Mouse (Mus musculus) lung, postnatal 25 days (tissue): Measurements from ENCODE around the gene Zfp385c.
A peak's percentile ranks its signal among the peaks of the same experiment; 100 is the strongest.

ENCODE experiments used
- DNase-seq: peaks from one replicate; pipeline ENCODE4 v3.0.0; 2022; ENCODE audit warnings: low spot score

The Zfp385c gene

DNA sequence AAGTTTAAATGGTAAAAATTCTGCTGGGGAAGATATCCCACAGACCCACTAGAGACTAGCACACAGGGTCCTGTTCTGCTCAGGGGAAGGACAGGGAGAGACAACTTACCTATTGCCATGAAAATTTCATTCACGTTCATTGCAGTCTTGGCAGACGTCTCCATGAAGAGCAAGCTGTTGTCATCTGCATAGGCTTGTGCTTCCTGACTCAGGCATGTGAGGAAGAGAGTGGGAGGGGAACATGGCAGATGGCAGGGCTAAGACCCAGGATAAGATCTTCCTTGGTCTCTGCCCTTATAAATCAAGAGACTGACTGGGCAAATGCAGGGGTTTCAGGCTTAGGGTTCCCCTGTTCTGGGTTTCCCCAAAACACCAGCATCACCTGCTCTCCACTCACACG, 24.4 kb upstream of the Zfp385c start:
- no peak for DNase-seq

- DNase-seq, result no peak
Measured at GRCm38 (mm10) chr11:100714948-100715347, 22.7 kb upstream of the Zfp385c start.

DNA sequence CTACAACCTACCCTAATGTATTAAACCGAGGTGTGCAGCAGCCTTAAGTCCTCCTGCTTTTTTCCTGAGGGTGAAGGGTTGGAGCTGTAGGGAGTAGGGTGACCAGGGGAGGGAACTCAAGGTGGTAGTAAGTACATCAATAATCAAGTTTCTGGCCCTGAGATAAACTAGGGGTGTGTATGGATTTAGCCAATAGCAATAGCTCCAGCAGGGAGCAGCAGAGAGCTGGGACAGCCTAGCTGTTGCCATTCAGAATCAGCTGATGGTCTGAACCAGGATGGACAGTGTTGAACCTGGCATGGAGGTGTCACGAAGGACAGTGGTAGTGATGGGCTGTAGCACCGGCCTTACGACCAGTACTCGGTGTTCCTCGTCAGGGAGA, 22.3 kb upstream of the Zfp385c start:
- peak; percentile 81 for DNase-seq

DNA sequence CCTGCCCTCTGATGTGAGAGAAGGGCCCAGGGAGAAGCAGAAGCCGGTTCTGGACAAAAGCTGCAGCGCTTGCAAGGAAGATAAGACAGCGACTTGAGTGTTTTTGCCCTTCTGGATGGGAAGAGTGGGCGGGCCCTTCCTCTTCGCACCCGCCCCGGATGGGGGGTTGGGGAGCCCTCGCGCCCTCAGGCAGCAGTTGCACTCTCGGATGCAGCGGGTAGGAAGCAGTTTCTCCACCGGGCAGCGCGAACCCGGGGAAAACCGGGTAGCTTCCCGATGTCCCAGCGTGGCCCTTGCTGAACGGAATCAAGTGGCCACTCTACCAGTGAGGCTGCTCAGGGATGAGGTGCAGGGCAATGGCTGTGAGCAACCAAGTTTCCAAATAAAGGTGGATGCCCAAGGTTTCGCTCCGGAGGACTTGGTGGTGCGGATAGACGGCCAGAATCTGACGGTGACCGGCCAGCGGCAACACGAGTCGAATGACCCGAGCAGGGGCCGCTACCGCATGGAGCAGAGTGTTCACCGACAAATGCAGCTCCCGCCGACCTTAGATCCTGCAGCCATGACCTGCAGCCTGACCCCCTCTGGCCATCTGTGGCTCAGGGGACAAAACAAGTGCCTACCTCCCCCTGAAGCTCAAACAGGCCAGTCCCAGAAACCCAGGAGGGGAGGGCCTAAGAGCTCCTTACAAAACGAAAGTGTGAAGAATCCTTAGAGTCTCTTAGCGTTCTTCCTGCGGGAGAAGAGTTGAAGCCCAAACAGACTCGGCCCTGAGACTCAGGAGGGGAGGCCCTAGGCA, 21.7 kb upstream of the Zfp385c start, which contains the start of gene Hspb9:
Hspb9 (plus strand) TSS at position 116 of the 799 bp plus-strand sequence.
- peak; percentile 78 for DNase-seq

DNA sequence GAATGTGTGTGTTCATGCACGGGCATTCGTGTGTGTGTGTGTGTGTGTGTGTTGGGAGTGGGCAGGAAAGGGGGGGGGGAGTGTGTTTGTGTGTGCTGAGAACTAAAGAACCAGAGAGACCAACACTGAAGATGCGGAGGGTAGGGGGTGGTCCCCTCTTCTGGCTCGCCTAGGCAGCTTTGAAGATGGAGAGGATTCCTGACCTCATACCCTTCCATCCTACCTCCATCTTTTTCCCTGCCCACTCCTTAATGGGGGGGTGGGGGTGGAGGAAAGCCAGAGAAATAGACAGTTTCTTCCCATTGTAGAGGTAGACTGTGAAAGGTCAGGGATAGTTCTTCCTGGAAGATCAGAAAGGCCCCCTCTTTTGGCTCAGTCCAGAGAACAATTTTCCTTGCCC, 20.9 kb upstream of the Zfp385c start:
- DNase-seq, result no peak

- peak; percentile 80 for DNase-seq
Measured at GRCm38 (mm10) chr11:100711783-100712615, 19.7 kb upstream of the Zfp385c start, which contains the start of gene Kat2a. Gene Kat2a (minus strand): TSS chr11:100712465.

GRCm38 (mm10) chr11:100710977-100711376, 18.7 kb upstream of the Zfp385c start:
- no peak for DNase-seq

DNA sequence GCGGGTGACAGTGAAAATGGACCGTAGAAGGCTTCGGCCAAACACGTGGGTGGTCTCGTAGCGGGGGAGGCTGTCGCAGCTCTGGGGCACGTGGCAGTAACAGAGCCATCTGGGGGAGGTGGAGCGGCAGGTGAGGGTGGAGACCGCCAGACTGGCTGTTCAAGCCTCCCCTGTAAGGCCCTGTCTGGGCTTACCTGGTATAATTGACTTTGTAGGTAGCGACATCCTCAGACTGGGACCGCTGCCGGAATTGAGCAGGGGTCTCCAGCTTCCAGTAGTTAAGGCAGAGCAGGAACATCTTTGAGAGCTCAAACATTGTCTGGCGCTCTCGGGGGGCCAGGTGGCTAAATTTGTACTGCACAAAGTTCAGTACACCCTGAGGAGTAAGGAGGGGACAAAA, 18.3 kb upstream of the Zfp385c start:
- DNase-seq, result no peak

GRCm38 (mm10) chr11:100709201-100709810, 17.1 kb upstream of the Zfp385c start:
- DNase-seq, result no peak

GRCm38 (mm10) chr11:100705095-100705747, 13.0 kb upstream of the Zfp385c start:
- no peak for DNase-seq

GRCm38 (mm10) chr11:100703851-100704531, 11.7 kb upstream of the Zfp385c start, which contains the start of gene Dhx58:
Gene Dhx58 (minus strand): TSS chr11:100704271.
- DNase-seq, result peak; percentile 49

GRCm38 (mm10) chr11:100703366-100703765, 11.1 kb upstream of the Zfp385c start:
- no peak for DNase-seq

DNA sequence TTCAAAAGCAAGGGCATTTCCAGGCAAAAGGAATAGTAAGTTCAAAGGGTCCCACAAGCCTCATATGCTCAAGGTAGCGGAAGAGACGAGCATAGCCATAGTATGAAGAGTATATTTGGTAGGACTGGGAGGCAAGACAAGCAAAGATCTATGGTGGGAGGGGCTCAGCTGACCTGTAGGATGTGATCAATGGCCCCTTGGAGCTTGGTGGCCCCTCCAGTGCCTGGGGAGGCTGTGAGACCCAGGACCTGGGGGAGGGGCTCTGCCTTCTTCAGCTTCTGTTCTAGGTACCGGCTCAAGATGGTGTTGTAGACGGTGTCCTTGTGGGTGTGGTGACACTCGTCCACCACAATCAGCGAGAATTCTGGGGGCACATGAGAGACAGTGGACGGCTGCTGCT, 10.7 kb upstream of the Zfp385c start:
- no peak for DNase-seq

- DNase-seq, result peak; percentile 82
Measured at GRCm38 (mm10) chr11:100702081-100702851, 10.0 kb upstream of the Zfp385c start.

- peak; percentile 68 for DNase-seq
Measured at GRCm38 (mm10) chr11:100701301-100701700, 9.0 kb upstream of the Zfp385c start.

GRCm38 (mm10) chr11:100700710-100701109, 8.5 kb upstream of the Zfp385c start:
- no peak for DNase-seq

GRCm38 (mm10) chr11:100697921-100698320, 5.7 kb upstream of the Zfp385c start:
- no peak for DNase-seq

- DNase-seq, result peak; percentile 63
Measured at GRCm38 (mm10) chr11:100694926-100695325, 2.7 kb upstream of the Zfp385c start.

- no peak for DNase-seq
Measured at GRCm38 (mm10) chr11:100693154-100693553, 899 bp upstream of the Zfp385c start.

DNA sequence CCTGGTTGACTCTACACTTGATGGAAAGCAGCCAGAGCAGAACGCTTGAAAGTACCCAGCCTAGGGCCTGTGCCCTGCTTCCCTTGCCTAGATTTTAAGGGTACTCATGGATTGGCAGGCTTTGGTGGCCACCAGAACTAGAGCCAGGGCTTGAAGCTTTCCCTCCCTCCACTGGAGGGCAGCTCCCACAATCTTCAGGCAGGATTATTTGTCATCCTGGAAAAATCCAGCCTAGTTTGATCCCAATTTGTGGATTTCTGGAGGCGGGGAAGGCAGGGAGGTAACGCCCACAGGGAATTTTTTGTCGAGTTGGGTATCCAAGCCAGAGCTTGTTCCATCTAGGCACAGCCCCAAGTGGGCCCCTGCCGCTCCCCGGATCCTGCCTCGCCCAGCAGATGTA, 1.9 kb downstream of the Zfp385c start:
- DNase-seq, result no peak

DNA sequence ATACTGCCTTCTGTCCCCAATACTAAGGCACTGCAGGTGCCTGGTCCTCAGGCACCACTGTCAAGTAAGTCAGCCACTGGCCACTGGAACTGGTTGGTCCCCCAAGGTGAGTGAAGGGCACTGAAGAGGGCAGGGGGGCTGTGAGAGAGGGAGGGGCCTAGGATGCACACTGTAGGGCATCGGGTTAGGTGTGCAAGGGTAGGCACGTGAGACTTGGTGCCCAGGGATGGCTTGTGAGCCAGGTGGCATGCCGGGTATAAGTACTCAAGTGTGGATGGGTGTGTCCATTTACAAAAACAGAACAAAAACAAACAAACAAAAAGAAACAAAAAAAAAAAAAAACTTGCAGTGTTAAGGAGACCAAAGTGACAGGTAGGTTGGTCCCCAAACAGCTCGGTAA, 3.8 kb downstream of the Zfp385c start:
- DNase-seq, result no peak
